ENCODE assay signal across 13 mouse cellular contexts in genomic region chr1:159613561-159613960, GRCm38 (mm10).
"Had no signal": no experiment of that assay in that cellular context is flagged by ENCODE, and none has a peak within 500 bp of the region (broad histone marks: within the 10 kb centered on the region; RNA-seq: fewer than 3 reads in every experiment).

No protein-coding gene starts in this region.

- DNase-seq: kidney, postnatal 4 days; lung, adult 2 months; lung, postnatal 36 days; right cerebral cortex, postnatal 14 days; thymus, adult 2 months; thymus, postnatal 25 days had no signal

- H3K9me3 ChIP-seq: limb, embryonic 10.5 days; liver, embryonic 15.5 days; midbrain, embryonic 13.5 days; stomach, embryonic 15.5 days had no signal

- H3K4me2 ChIP-seq: liver, embryonic 11.5 days; liver, embryonic 15.5 days; midbrain, embryonic 13.5 days; stomach, embryonic 15.5 days had no signal

- H3K36me3 ChIP-seq: limb, embryonic 10.5 days; liver, embryonic 15.5 days; midbrain, embryonic 13.5 days; stomach, embryonic 15.5 days had no signal

- H3K27me3 ChIP-seq: liver, embryonic 15.5 days; midbrain, embryonic 13.5 days; stomach, embryonic 15.5 days had no signal

- H3K9ac ChIP-seq: liver, embryonic 15.5 days; midbrain, embryonic 13.5 days; stomach, embryonic 15.5 days had no signal

- H3K27ac ChIP-seq: limb, embryonic 10.5 days; liver, embryonic 15.5 days; stomach, embryonic 15.5 days had no signal

- H3K4me1 ChIP-seq: limb, embryonic 10.5 days; liver, embryonic 15.5 days; stomach, embryonic 15.5 days had no signal

- ATAC-seq: lung, postnatal 0 days had no signal

- H3K4me3 ChIP-seq: left cerebral cortex, adult 2 months; limb, embryonic 10.5 days; liver, embryonic 15.5 days; midbrain, embryonic 13.5 days; stomach, embryonic 15.5 days had no signal
